Mouse (Mus musculus): Measurements from ENCODE around the gene Clstn2. TPM values are rescaled to one million over a fixed set of nuclear protein-coding genes. Genes with fewer than 3 reads are reported as not detected.
A peak's percentile ranks its signal among the peaks of the same experiment; 100 is the strongest.

The Clstn2 gene
- total RNA-seq (2017): not detected in 2 replicates

DNA sequence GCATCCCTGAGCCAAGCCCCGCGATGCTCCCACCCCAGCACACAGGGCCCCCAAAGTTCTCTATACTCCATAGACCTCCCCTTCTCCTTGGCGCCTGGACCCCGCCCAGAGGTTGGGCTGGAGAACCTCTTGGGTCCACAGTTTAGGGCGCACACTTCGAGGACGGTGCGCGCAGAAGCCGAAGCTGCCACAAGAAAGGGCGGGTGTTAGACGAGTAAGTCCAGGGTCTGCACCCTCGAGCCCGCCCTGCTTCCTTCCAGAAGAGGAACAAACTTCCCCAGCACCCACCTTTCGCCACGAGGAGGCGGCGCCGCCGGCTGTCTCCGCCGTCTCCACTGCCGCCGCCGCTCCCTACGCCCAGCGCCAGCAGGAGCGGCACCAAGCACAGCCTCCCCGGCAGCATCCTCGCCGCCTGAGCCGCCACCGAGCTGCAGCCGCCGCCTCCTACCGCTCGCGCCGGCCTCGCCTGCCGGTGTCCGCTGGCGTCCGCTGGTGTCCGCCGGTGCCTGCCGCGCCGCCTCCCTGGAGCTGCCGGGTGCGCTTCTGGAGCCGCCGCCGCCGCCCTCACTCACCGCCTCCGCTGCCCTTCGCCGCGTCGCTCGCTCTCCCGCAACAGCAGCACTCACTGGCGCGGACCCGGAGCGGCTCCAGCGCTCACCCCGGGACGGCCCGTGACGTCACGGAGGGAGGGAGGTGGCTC, at the start of gene Clstn2:
Gene Clstn2, minus strand, starts transcription at position 609 of the 700 bp plus-strand sequence.
- peak; percentile 39 to 49; a peak in 3 of 4 replicates for ATAC-seq (replicated peaks in 1 of 2; ENCODE audit: insufficient read depth in 1 of 2, low FRiP score in 2 of 2, low TSS enrichment in 1 of 2, low read depth in 1 of 2, poor library complexity in 2 of 2, severe bottlenecking in 2 of 2)

DNA sequence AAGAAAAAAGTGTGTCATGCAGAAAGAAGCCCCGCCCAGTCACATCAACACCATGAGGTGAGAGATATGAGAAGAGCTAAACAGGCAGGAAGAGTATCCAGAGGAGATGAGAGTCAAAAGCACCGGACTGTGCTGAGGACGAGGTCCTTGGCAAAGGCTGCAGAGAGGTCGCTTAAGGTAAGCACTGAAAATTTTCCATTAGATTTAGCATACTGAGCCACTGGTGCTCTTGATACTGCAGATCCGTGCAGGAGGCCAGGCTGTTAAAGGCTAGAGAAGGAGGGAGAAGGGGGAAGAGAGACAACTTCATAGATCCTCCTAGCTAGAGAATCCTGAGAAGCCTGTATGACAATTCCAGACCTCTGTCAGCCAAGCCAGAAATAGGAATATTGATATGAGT, 34.8 kb upstream of the Clstn2 start:
- no peak for ATAC-seq (replicated peaks in 1 of 2; ENCODE audit: insufficient read depth in 1 of 2, low FRiP score in 2 of 2, low TSS enrichment in 1 of 2, low read depth in 1 of 2, poor library complexity in 2 of 2, severe bottlenecking in 2 of 2)

DNA sequence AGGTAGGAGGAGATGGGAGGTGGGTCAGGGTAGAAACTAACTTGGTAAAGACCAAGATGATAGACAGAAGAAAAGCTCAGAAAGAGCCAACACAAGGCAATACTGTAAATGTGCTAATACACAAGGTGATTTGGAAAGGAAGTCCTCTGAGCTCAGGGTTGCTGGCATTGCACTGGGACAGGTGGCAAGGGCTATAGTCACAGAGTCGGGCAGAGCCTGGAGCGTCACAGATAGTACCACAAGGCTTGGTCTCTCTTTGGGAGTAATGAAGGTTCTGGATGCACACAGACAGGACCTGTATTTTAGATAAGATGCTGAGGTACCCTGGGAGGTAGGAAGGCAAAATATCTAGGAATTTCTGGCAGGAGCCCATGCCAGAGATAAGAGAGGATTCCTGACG, 28.7 kb upstream of the Clstn2 start:
- no peak for ATAC-seq (replicated peaks in 1 of 2; ENCODE audit: insufficient read depth in 1 of 2, low FRiP score in 2 of 2, low TSS enrichment in 1 of 2, low read depth in 1 of 2, poor library complexity in 2 of 2, severe bottlenecking in 2 of 2)

DNA sequence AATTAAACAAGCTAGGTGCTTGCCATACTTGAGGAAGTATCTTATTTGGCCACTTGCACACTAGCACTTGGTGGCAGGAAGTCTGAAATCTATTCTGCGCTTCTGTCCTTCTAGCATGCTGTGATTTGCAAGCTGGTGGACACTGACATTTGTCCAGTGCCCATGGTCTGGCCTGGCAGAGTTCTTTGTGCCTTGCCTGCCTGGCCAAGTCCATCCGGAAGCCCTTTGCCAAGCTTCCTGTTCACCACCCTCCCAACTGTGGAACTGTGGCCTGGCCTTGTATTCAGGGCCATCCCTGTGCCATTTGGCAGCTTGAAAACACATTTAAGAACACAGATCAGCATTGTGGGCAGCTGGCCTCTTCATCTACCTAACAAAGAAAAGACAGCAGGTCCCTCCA, 24.3 kb upstream of the Clstn2 start:
- ATAC-seq (replicated peaks in 1 of 2; ENCODE audit: insufficient read depth in 1 of 2, low FRiP score in 2 of 2, low TSS enrichment in 1 of 2, low read depth in 1 of 2, poor library complexity in 2 of 2, severe bottlenecking in 2 of 2): no peak

DNA sequence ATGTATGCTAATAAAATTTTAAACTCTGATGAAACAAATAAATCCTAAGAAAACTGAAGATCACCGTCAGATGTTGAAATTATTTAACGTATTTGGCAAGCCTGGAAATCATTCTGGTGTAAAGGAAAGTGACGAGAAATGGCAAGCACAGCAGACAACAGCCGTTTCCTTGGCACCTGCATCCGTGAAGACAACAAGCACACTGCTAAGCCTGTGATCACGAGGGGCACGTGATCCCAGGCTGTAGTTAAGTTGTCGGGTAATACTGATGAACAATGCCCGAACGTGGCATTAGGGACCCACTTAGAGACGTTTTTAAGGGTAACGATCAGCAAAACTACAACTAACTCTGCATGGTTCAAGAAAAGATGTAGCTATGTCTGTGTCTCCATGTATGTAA, 18.4 kb upstream of the Clstn2 start:
- ATAC-seq (replicated peaks in 1 of 2; ENCODE audit: insufficient read depth in 1 of 2, low FRiP score in 2 of 2, low TSS enrichment in 1 of 2, low read depth in 1 of 2, poor library complexity in 2 of 2, severe bottlenecking in 2 of 2): no peak

DNA sequence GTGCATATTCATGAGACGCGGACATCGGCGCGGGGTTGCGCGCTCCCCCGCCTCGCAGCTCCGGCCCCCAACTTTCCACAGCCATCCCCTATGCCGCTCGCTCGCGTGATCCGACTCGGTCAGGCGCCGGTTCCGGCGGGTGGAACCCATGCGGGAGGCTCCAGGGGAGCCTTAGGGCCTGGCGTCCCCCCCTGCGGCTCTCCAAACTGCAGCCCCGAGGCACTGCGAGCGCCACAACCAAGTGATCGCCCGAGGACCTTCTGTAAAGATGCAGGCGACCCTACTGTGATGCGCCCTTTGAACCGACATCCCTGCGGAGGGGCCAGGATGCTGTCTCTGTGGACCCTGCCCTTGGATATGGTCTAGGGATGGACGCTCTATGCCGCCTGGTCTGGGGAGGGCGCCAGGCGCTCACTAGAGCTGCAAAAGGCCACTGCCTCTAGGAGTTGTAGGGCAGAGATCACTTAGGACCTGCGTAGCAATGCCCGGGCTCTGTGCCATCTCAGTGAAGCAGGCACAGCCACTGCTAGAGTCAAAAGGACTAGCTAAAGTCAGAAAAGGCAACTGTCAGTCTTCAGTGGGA, 383 bp upstream of the Clstn2 start:
- ATAC-seq (replicated peaks in 1 of 2; ENCODE audit: insufficient read depth in 1 of 2, low FRiP score in 2 of 2, low TSS enrichment in 1 of 2, low read depth in 1 of 2, poor library complexity in 2 of 2, severe bottlenecking in 2 of 2): no peak; a peak in 1 of 4 replicates

DNA sequence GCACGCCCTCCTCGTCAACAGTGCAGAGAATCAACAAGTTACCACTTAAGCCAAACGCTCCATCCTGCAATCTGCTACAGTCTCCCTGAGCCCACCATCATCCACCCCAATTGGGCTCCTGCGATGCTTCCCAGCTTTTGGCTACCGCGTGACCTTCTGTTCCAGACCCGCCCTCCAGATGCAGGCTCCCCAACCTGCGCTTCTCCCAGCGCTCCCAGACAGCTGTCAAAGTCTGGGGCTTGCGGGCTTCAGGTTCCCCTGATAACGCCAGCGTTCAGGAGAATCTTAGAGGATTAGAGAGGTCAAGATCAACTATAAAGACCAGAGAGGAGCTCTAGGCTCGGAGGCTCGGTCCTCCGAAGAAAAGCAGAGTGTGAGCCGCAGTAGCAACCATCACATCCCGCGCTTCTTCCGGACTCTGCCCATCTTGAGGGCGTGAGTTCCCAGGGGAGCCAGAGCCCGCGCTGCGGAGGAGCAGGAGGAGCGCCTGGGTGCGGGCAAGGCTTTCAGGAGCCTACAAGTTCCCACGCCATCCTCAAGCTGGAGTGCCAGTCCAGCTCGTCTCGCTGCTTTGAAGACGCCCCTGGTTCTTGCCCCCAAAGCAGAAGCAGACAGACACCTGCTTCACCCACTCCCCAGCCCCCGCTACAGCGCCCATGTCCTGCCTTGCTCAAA, 946 bp downstream of the Clstn2 start:
- no peak for ATAC-seq (replicated peaks in 1 of 2; ENCODE audit: insufficient read depth in 1 of 2, low FRiP score in 2 of 2, low TSS enrichment in 1 of 2, low read depth in 1 of 2, poor library complexity in 2 of 2, severe bottlenecking in 2 of 2)

DNA sequence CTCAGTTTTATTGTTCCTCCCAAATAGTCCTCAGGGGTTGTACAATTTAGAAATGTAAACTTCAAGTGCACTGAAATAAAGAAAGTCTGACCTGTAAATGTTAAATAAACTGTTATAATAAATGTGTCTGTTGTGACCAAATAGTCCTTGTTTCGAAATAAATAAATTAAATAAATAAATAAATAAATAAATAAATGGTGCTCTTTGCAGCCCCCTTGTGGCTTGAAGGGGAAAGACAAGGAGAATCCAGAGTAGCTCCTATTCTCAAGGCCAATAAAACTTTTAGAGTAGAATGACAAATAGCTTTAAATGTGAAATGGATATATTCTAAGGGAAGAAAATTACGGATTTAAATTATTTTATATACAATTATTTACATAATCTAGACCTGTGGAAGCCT, 2.3 kb downstream of the Clstn2 start:
- no peak; a peak in 1 of 4 replicates for ATAC-seq (replicated peaks in 1 of 2; ENCODE audit: insufficient read depth in 1 of 2, low FRiP score in 2 of 2, low TSS enrichment in 1 of 2, low read depth in 1 of 2, poor library complexity in 2 of 2, severe bottlenecking in 2 of 2)

DNA sequence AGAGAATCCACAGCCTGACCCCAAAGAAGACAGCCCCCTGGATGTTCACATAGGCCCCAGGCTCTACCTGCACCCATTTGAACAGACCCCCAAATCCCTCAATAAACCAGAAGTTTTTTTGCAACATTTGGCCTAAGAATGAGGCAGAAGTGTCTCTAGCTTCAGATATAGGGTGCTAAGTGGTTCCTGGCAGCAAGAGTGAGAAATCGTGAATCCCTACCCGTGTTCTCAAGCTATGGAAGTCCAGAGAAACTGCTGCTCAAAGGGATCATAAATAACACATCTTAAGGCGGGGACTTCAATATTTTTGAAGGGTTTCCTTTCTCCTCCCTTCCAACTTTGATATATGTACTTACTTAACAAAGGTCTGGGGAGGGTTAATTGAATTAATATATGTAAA, 7.4 kb downstream of the Clstn2 start:
- no peak for ATAC-seq (replicated peaks in 1 of 2; ENCODE audit: insufficient read depth in 1 of 2, low FRiP score in 2 of 2, low TSS enrichment in 1 of 2, low read depth in 1 of 2, poor library complexity in 2 of 2, severe bottlenecking in 2 of 2)

DNA sequence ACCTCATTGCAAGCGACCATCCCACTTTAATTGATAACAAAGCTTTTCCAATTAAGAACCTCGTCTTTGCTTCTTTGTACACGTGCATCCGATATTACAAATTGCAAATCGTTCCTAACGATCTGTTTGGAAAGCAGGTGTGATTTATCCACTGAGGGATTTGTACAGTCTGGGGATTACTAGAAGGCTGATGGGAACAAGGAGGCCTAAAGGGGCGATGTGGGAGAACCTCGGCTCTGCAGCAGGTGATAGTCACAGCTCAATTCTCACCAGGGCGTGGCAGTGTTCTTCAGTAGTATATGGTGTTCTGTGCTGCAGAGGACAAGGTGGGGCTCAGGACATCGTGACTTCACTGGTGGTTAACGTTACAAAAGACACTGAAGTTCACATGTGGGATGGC, 9.9 kb downstream of the Clstn2 start:
- ATAC-seq (replicated peaks in 1 of 2; ENCODE audit: insufficient read depth in 1 of 2, low FRiP score in 2 of 2, low TSS enrichment in 1 of 2, low read depth in 1 of 2, poor library complexity in 2 of 2, severe bottlenecking in 2 of 2): no peak

DNA sequence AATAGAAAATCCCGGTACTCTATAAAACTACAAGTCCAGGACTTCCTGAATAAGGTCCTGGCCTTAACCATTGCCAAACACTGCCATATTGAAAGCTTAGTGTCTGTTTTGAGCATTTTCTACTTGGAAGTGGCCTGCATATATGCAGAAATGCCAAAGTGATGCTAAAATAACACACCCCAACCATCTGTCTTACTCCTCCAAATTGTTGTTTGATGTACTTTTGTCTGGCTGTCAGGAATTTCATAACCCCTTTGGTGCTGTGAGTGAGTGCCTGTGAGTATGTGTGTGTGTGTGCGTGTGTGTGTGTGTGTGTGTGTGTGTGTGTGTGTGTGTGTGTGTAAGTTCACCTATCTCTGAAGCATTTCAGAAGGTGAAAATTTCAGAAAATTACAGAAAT, 13.1 kb downstream of the Clstn2 start:
- ATAC-seq (replicated peaks in 1 of 2; ENCODE audit: insufficient read depth in 1 of 2, low FRiP score in 2 of 2, low TSS enrichment in 1 of 2, low read depth in 1 of 2, poor library complexity in 2 of 2, severe bottlenecking in 2 of 2): no peak

DNA sequence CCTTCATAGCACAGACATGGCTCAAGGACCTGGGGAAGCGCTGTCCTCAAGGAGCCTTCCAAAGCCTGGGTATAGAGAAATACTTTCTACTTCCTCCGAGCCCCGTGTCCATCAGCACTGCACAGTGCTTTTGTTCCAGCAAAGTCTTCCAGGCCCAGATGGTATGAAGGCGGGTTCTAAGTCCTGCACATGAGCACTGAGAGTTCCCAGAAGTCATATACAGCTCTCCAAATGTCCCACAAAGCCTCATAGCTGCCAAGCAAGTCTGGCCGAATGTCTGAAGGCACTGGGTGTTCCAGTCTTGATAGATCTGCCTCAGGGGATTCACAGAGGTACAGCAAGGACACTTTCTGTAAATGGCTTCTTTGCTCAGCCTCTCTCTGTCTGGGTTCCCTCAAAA, 14.3 kb downstream of the Clstn2 start:
- no peak for ATAC-seq (replicated peaks in 1 of 2; ENCODE audit: insufficient read depth in 1 of 2, low FRiP score in 2 of 2, low TSS enrichment in 1 of 2, low read depth in 1 of 2, poor library complexity in 2 of 2, severe bottlenecking in 2 of 2)

DNA sequence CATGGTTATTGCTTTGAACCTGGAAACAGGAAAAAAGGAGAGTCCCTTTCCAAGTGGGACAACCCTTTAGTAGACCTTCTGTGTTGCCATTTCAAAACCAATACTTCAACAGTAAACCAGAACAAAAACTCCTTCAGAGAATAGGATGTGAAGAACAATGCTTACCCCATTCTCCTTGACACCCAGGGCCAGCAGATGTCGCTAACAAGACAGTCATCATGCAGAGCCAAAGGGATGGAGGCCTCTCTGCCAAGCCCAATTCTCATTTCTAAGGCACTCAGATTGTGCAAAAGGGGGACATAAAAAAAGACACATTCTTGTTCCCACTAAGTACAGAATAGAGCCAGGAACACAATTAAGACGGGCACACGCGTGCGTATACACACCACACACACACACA, 16.4 kb downstream of the Clstn2 start:
- ATAC-seq (replicated peaks in 1 of 2; ENCODE audit: insufficient read depth in 1 of 2, low FRiP score in 2 of 2, low TSS enrichment in 1 of 2, low read depth in 1 of 2, poor library complexity in 2 of 2, severe bottlenecking in 2 of 2): no peak

DNA sequence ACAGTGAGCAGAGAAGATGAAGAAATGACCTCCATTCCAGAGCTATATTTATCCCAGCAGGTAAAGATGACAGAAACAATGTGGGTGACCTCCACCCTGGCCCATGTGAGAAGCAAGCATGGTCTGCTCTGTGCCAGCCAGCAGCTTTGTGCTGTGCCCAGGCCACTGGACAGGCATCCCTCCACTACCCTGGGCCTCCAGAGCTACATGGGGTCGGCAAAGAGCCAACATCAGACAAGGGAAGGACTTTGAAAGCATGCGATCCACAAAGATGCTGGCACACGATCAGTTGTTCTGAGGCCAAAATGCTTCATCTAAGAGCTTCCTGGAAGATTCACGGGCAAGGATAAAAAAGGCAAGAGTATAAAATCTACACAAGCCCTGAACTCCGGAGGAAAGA, 36.6 kb downstream of the Clstn2 start:
- no peak for ATAC-seq (replicated peaks in 1 of 2; ENCODE audit: insufficient read depth in 1 of 2, low FRiP score in 2 of 2, low TSS enrichment in 1 of 2, low read depth in 1 of 2, poor library complexity in 2 of 2, severe bottlenecking in 2 of 2)

DNA sequence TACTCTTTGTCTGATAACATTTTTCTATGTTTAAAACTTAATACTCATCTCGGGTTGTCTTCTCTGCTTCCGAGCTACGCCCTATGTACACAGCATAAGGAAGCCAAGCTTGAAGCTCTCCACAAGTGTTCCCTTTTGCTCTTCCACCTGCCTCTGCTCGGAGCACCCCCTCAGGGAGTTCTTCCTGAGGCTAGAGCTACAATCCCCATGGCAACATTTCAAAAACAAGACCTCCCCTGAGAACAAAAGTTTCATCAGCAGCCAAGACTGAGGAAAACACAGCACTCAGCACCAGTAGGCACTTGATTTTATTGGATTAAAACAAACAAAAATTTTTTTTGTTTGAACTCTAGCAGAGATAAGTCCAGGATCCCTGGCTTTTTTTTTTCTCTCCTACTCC, 37.3 kb downstream of the Clstn2 start:
- ATAC-seq (replicated peaks in 1 of 2; ENCODE audit: insufficient read depth in 1 of 2, low FRiP score in 2 of 2, low TSS enrichment in 1 of 2, low read depth in 1 of 2, poor library complexity in 2 of 2, severe bottlenecking in 2 of 2): no peak

DNA sequence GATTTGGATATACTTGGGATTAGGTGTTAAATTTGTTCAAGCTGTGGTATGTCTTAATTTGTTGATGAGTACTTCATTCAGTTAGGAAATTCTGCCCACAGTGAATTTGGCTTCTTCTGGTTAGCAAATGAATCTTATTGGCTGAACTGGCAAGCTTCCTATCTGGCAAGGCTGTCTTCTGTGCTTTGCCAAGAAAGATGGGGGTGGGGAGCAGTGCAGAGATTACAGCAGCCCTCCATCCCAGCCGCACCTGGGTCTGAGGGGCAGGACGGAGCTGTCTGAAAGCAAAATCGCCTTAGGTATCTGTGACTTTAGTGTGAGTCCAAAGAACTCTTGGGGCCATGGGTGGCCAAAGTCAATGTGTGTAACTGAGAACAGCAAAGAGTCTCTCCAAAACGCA, 40.9 kb downstream of the Clstn2 start:
- no peak for ATAC-seq (replicated peaks in 1 of 2; ENCODE audit: insufficient read depth in 1 of 2, low FRiP score in 2 of 2, low TSS enrichment in 1 of 2, low read depth in 1 of 2, poor library complexity in 2 of 2, severe bottlenecking in 2 of 2)

DNA sequence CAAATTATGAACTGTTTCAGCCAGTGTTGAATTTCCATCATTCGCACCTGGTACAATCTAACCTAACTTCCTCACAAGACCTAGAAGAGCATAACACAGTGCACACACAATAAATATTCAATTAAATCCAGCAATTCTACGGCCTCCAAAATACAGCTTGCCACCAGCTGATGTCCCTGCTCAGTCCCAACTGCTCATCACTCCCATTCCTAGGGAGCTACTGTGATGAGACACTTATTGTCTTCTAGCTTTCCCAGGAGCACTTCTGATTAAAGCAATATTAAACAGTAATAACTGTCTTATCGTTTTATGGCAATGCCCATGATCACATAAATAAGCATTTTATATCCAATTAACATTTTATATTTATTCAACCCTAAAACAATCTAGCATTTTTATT, 55.6 kb downstream of the Clstn2 start:
- no peak for ATAC-seq (replicated peaks in 1 of 2; ENCODE audit: insufficient read depth in 1 of 2, low FRiP score in 2 of 2, low TSS enrichment in 1 of 2, low read depth in 1 of 2, poor library complexity in 2 of 2, severe bottlenecking in 2 of 2)

DNA sequence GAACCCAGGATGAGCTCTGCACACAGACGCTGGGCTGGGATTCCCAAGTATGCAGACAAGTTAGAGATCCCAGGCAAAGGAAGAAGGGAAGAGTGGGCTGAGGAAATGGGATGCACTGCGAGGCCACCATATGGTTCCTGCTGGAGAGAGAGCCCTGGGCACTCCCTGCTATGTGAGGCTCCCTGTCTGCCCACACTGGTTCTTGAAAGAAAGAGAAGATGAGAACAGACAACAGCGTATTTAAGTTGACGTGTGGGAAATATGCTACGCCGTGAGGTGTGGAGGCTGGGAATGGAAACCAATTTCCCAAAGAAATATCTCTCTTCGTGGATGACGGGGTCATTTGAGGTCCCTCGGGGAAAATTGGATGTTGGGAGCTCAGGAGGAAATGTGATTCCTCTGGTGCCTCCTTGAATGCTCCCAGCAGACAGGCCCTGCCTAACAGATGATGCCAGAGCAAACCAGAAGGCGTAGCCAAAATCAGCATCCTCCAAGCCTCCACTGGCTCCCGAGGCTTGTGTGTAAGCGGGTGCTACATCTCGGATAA, 58.1 kb downstream of the Clstn2 start:
- no peak for ATAC-seq (replicated peaks in 1 of 2; ENCODE audit: insufficient read depth in 1 of 2, low FRiP score in 2 of 2, low TSS enrichment in 1 of 2, low read depth in 1 of 2, poor library complexity in 2 of 2, severe bottlenecking in 2 of 2)
